Mouse (Mus musculus): Measurements from ENCODE around the gene Msi2.

The Msi2 gene

DNA sequence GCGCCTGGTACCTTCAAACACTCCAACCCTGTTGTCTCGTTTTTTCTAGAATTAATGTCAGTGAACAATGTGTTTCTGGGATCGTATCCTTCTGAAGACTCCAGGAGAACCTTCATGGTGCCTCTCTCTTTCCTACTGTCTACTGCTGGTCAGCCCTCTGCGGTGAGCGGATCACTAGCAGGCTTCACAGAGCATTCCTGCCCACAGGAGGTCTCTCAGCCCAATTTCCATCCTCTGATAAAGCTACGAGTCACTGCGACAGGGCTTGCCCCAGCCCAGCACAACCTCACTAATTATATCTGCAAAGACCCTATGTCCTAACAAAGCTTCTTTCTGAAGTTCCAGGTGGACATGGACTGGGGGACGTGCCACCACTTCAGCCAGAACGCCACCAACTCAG lies 157.7 kb downstream of the Msi2 start:
- in situ Hi-C loops (cut with MboI; ENCODE audit: low pct_unique_long_range_greater_than_20kb in 1 of 2, low sequenced_read_pairs in 2 of 2, unreplicated experiment in 1 of 2) = no loop called here

DNA sequence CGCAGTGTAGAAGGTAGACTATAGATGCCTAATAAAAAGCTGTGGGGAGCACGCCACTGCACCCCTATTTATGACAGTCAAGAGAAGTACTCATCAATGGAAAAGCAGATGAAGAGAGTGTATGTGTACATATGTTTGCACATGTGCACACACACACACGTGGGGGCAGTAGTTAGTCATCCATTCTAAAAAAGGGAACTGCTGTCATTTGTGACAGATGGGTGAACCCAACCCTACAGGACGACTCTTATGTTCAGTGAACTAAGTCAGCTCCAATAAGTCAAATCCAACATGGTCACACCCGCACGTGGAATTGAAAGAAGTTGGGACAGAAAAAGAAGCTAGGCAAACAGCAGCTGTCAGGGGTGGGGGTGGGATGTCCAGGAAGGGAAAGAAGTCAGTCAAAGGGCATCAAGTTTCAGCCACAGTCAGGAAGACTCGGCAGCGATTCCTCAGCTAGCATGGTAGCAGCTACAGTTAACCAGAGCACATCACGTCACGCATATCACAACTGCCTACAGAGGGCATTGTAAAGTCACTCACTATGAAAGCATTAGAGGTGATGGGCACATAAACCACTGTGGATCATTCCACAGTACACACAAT lies 158.8 kb downstream of the Msi2 start:
- in situ Hi-C loops (cut with MboI; ENCODE audit: low pct_unique_long_range_greater_than_20kb in 1 of 2, low sequenced_read_pairs in 2 of 2, unreplicated experiment in 1 of 2) = no loop called here

DNA sequence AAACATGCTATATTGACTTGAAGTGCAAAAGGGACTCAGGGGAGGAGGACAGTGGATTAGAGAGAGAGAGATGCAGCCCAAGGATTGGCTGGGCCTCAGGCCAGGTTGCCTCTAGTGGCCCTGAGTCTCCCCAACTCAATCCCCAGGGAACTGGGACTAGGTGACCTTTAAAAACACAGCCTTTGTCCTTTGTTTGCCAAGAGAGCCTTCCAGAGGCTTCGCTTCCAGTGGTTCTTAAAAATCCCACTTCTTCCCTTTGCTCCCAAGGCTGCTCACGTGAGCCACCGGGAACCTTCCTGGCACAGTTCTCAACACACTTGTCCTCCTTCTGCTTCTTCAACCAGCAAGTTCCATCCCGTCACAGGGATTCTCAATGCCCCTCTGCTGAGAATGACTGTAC lies 159.6 kb downstream of the Msi2 start:
- in situ Hi-C loops (cut with MboI; ENCODE audit: low pct_unique_long_range_greater_than_20kb in 1 of 2, low sequenced_read_pairs in 2 of 2, unreplicated experiment in 1 of 2) = no loop called here

DNA sequence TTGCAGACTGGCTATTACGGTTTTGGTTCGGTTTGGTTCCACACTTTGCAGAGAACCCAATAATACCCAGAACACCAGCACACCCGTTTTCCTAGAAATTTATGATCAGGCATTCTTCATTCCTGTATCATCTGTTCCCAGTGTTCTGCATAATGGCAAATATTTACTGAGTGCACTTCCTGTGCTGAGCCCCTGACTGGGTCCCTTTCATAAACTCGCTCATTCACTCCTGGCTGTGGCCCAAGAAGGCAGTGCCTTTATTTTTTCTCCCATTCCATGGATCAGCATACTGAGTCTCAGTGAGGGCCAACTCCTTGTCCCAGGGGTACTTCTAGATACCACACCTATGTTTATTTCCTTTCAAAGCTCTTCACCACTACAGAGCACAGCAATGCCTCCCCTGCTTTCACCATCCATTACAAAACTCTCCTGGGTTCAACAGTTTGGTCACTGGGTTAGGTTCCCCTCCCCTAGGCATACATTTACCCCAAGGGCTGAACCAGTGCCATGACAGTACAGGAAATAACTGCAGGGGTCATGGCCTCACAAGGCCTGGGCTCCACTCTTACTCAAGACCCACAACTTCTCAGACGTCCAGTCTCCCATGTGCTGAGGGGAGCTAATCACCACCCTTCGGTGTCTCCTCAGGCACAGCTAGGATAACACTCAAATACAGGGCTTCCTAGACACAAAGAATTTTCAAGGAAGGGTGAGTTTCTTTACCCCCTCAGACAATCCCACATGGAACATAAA lies 160.3 kb downstream of the Msi2 start:
- in situ Hi-C loops (cut with MboI; ENCODE audit: low pct_unique_long_range_greater_than_20kb in 1 of 2, low sequenced_read_pairs in 2 of 2, unreplicated experiment in 1 of 2) = no loop called here

DNA sequence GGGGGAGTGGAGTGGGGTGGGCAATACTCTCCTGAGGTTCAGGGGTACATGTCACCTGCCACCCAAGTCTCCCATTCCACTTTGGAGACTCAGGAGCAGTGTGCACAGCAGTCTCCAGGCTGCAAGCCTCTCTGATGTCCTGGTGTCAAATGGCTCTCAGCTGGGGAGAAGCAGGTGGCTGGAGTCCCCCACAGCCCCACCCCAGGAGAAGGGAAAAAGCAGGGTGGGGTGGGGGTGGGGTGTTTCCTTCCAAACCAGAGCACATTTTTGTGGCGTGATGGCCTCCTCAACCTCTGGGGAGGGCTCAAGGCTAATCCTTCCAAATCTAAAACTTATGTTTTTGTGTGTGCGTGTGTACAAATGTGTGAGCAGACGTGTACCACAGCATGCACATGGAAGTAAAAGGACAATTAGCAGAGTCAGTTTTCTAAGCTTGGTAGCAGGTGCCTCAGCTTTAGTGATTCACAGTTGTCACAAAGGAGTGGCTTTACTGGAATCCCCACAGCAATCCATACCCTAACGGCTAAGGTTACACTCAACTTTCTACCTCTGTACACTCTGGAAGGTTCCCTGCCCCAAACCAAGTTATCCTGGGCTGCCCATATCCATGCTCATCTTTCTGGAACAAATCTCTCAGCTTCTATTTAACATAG lies 161.1 kb downstream of the Msi2 start:
- in situ Hi-C loops (cut with MboI; ENCODE audit: low pct_unique_long_range_greater_than_20kb in 1 of 2, low sequenced_read_pairs in 2 of 2, unreplicated experiment in 1 of 2) = no loop called here

DNA sequence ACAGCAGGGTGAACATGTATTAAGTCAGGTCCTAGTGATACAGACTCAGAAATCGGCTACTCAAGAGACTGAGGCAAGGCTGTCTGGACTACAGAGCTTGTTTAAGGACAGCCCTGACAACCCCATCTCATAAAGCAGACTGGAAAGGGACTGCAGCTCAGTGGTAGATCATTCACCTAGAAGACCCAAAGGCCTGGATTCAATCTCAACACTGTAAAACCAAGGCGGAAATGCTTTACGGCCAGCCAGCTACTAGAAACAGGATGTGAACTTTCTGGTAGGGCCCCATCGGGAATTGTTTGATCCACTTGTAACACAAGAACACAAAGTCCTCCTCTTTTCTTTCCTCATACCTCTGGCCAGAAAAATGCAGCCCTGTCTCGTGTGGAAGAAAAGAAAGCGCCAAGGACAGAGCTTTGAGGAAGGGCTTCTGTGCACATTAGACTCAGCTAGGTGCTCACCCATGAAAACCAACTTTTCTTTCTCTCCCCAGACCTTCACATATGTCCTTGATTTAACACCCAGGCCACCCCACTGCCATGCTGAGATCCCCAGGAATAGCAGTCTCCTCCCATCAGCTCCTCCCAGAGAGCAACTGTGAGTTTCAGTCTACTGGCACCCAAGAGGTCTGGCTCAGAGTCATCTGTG lies 162.3 kb downstream of the Msi2 start:
- in situ Hi-C loops (cut with MboI; ENCODE audit: low pct_unique_long_range_greater_than_20kb in 1 of 2, low sequenced_read_pairs in 2 of 2, unreplicated experiment in 1 of 2) = no loop called here

DNA sequence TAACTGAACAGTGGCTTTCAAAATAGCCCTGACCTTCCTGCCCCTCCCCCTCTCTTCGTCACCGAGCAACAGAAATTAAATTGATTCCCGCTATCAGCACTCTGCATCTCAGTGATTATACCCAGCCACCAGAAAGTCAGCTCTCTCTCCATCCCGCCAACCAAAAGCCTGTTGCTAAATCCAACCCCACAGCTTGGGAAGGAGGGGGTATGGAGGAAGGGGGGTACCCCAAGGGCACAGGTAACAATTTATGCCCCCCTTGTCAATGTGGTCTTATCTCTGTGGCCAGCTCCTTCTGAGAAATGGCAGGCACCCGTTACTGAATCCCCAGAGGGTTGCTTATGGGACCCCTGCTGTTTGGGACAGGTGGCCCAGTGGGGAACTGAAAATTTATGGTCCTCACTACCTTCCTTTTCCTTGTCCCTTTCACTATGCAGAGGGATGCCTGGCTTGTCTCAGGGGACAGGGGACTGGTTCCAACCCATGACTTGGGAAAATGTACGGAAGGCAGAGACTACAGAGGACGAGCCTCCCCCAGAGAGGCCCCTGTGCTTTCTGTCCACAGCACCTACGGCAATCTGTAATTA lies 163.0 kb downstream of the Msi2 start:
- in situ Hi-C loops (cut with MboI; ENCODE audit: low pct_unique_long_range_greater_than_20kb in 1 of 2, low sequenced_read_pairs in 2 of 2, unreplicated experiment in 1 of 2) = no loop called here

DNA sequence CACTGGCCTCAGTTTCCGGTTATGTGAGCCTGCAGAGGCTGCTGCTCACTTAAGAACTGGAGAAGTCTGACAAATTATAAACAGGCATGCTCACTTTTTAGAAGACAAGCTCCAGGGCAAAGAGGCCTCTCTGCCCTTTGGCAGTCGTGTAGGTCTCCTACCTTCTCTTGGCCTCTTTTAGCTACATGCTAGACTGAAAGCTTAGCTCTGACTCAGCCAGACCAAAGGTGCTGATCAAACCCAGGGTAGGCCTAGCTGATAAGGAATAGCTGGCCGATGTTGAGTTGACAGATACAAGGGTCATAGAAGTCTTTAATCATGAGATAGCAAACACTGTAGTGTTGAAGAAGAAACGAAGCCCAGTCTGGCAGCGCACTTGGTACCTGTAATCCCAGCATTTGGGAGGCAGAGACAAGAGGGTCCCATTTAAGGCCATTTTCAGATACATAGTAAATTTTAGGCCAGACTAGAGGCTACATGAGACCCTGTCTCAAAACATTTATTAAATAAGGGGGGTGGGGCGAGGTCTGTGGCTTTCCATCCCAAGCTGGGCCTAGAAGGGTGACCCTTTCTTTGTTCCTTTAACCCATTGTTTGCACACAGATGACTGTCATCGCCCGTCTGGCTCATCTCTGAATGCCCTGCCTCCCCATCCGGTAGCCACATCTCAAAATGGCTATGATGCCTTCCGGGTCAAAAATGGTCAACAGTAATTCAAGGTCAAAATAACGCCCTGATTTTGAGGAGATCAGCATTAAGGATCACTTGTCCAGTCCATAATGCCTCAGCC lies 164.6 kb downstream of the Msi2 start:
- in situ Hi-C loops (cut with MboI; ENCODE audit: low pct_unique_long_range_greater_than_20kb in 1 of 2, low sequenced_read_pairs in 2 of 2, unreplicated experiment in 1 of 2) = no loop called here

DNA sequence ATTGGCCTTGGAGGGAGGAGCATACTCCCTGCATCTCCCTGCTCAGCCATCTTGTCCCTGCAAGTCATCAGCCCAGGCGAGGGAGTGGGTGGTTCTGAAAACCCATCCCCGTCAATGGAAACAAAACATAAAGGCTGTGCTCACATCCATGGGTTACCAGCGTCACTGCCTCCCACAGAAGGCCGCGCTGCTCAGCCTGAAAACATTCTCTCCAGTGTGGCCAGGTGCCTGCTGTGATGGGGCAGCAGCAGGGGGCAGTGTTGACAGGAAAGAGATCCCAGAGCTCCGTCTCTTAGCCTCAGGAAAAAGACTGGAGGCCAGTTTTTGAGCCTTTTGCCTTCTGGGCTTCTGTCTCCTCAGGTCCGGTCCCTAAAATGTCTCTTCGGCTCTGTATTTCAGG lies 165.3 kb downstream of the Msi2 start:
- in situ Hi-C loops (cut with MboI; ENCODE audit: low pct_unique_long_range_greater_than_20kb in 1 of 2, low sequenced_read_pairs in 2 of 2, unreplicated experiment in 1 of 2) = no loop called here

DNA sequence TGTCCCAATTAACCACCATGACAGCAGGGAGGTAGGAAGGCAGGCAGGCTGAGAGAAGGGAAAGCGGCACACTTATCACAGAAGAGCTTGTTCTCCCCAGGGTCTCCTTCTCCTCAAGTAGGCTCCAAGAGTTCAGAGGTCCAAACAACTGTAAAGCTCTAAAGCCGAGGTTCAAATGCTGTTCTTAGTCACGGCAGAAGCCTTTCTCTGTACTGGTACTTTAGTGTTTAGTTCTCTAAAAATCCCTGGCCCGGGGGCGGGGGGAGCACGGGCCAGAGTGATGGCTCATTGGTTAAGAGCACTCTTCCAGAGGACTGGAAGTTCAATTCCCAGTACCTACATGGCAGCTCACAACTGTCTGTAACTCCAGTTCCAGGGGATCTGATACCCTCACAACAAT lies 165.9 kb downstream of the Msi2 start:
- in situ Hi-C loops (cut with MboI; ENCODE audit: low pct_unique_long_range_greater_than_20kb in 1 of 2, low sequenced_read_pairs in 2 of 2, unreplicated experiment in 1 of 2) = no loop called here

DNA sequence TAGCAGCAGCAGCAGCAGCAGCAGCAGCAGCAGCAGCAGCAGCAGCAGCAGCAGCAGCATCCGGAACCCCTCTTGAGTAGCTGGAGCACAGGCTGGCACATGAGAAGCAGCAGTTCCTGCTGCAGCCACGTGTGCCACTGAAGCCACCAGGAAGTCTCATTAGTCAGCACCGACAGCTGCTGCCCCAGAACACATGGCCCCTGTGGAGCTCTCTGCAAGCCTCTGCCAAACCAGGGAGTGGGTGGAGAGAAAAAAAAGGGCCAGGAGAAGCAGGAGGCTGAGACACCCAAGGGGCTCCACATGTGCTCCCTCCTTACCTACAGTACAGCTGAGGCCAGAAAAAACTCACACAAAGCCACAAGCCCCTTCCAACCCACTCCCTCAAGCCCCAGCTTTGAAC lies 167.3 kb downstream of the Msi2 start:
- in situ Hi-C loops (cut with MboI; ENCODE audit: low pct_unique_long_range_greater_than_20kb in 1 of 2, low sequenced_read_pairs in 2 of 2, unreplicated experiment in 1 of 2) = no loop called here

DNA sequence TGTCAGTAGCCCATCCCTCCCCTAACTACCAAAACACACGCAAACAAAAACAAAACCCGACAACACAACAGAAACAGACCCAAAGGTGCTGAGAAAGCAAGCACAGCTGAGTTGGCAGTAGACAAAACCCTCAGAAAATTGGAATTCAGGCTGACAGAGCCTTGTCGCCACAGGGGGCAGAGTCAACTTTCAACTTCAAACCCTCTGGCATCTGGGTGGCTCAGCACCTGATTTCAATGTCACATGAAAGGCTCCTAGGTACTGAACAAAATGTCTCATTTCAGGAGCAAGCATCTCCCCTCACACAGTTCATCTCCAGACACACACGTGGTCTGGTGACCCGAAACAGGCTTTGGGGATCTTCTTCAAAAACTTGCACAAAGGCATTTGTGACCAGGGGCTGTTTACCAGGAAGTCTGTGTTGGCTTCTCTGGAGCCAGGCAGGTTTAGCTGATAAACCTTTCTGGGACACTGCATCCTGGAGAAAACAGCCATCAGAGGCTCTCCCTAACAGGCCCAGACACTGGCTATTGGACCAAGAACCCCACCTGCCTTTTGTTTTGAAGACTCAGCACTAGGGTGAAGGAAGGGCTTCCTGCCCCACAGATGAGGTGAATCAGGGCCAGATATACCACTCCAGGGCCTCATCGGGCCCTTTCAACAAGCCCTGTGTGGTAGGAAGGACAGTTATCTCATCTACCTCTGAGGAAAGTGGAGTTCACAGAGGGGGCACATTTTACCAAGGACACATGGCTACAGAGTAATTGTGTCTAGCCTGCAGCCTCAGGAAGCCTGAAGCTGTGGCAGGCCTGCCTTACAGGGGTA lies 168.0 kb downstream of the Msi2 start:
- in situ Hi-C loops (cut with MboI; ENCODE audit: low pct_unique_long_range_greater_than_20kb in 1 of 2, low sequenced_read_pairs in 2 of 2, unreplicated experiment in 1 of 2) = no loop called here

DNA sequence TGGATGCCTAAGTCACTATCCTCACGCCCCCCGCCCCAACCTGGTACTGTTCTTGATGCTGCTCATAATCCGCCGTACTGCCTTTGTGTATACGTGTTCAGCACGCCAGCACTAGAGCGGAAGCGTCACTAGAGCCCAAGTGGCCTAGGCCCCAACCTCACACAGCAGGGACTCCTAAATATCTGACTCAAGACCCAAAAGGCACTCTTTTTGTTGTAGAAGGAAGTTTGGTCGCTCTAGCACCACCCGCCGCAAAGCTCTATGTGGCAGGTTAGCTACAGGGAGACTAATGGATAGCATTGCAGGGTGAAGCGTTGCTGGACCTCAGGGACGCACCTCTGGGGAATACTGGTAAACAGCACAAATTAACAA lies 168.8 kb downstream of the Msi2 start:
- in situ Hi-C loops (cut with MboI; ENCODE audit: low pct_unique_long_range_greater_than_20kb in 1 of 2, low sequenced_read_pairs in 2 of 2, unreplicated experiment in 1 of 2) = no loop called here

DNA sequence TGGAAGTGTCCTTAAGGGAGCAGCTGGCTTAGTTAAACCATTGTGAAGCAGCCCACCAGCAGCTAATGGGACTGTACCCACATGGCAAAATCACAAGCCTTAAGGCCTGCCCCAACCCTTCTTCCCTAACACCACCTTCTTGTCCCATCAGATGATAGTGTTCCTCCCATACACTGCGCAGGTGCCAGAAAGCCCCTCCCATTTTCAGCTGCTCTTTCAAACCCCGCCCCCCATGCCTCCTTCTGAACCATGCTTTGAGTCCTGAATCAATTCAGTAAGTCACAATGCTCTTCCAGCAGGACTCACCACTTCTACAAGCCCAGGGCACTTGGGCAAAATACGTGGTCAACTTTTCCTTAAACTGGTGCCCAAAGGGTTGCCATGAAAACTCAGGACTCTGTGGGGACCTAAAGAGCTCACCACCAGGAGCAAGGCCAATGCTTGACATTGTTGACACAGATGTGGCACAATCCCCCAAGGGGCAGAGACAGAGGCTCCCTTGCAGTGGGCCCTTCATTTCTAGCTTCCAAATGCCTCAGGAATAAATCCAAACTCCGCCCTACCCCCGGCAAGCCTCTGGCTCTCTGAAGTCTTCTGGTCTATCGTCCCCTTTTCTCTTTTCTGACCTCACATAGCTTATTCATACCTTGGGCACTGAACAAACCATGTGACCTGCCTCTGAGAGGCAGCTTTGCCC lies 169.3 kb downstream of the Msi2 start:
- in situ Hi-C loops (cut with MboI; ENCODE audit: low pct_unique_long_range_greater_than_20kb in 1 of 2, low sequenced_read_pairs in 2 of 2, unreplicated experiment in 1 of 2) = no loop called here

DNA sequence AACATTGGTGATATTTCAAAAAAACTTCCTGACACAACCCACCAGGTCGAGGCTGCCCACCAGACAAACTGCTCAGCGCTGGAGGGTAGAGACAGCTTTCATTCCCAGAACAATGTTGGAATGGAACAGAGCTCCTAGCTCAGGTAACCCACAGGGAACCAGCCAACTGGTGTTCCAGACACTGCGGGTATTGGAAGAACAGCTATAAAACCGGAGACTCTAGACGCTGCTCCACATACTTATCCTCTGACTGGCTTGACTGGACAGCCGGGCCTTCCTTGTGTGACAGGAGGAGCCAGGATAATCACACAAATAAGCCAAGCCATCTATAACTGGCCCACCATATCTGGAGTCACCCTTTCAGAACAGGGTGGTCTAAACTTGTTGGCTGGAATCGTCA lies 169.9 kb downstream of the Msi2 start:
- in situ Hi-C loops (cut with MboI; ENCODE audit: low pct_unique_long_range_greater_than_20kb in 1 of 2, low sequenced_read_pairs in 2 of 2, unreplicated experiment in 1 of 2) = no loop called here

DNA sequence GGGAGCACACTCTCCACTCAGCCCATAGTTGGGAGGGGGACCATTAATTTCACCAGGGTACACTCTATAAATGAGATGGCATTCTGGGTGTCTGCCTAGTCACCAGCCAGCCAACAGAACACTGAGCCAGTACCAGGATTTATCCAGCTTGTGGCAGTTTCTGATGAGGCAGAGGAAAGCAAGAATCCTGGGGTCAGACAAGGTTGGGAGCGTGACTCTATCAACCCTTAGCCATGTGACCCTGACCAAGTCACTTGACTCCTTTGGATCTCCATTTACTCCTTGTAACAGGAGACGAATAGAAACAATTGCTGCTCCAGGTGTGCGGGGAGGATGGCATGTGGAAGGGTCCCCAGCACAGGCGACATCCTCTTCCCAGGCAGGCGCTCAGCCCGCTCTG lies 174.5 kb downstream of the Msi2 start:
- in situ Hi-C loops (cut with MboI; ENCODE audit: low pct_unique_long_range_greater_than_20kb in 1 of 2, low sequenced_read_pairs in 2 of 2, unreplicated experiment in 1 of 2) = no loop called here

DNA sequence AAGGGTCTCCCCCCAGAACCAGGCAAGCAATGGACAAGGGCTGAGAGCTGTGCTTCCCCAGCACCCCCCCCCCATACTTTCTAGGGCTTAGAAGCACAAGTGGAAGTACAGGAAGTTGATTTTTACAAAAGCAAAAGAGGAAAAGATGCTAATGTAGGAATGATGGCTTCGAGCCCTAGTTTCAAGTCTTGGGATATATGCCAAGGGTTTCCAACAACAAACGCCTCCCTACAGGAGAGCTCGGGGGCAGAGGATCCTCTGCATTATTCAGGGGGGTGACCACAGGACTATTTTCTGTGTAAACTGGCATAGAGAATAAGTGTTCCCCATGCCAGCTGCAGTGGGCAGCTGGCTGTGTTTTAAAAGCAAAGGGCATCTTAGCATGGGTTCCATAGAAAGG lies 175.5 kb downstream of the Msi2 start:
- in situ Hi-C loops (cut with MboI; ENCODE audit: low pct_unique_long_range_greater_than_20kb in 1 of 2, low sequenced_read_pairs in 2 of 2, unreplicated experiment in 1 of 2) = no loop called here

Data from mouse embryonic stem cell (cell line).